Mouse (Mus musculus): ENCODE measurements around the gene Prmt9.

DNA sequence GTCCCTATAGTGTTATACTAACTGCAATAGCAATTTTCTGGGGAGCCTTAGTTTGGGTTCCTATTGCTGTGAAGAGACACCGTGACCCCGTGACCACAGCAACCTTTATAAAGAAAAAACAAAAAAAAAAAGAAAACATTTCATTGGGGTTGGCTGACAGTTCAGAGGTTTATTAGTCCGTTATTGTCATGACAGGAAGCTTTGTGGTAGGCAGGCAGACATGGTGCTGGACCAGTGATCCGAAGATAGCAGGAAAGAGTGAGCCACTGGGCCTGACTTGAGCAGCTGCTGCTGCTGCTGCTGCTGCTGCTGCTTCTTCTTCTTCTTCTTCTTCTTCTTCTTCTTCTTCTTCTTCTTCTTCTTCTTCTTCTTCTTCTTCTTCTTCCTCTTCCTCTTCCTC, 35.0 kb downstream of the Prmt9 start:
- TF ChIP-seq POLR2A (IDR thresholded peaks at IDR 0.05; ENCODE audit: low read depth, low read length) (no peak), CTCF (conservative IDR thresholded peaks at IDR 0.05 in 1 of 2, IDR thresholded peaks at IDR 0.05 in 1 of 2; ENCODE audit: low read depth in 2 of 2, low read length in 2 of 2) (no peak), NRF1 (IDR thresholded peaks at IDR 0.05; ENCODE audit: low read depth, low read length) (no peak), RCOR1 (conservative IDR thresholded peaks at IDR 0.05; ENCODE audit: low read depth, low read length) (no peak), CHD1 (IDR thresholded peaks at IDR 0.05; ENCODE audit: low read depth, low read length) (no peak), E2F4 (IDR thresholded peaks at IDR 0.05; ENCODE audit: insufficient replicate concordance, low read depth, low read length) (no peak), EP300 (IDR thresholded peaks at IDR 0.05; ENCODE audit: low read length) (no peak)
